Mouse (Mus musculus): ENCODE results near the gene Ccdc40.
"Not testable (repeated sequence)": the region's sequence is repeated elsewhere in the genome, so short reads cannot be mapped to it uniquely, and the experiment has no call there.

Ccdc40 gene

DNA sequence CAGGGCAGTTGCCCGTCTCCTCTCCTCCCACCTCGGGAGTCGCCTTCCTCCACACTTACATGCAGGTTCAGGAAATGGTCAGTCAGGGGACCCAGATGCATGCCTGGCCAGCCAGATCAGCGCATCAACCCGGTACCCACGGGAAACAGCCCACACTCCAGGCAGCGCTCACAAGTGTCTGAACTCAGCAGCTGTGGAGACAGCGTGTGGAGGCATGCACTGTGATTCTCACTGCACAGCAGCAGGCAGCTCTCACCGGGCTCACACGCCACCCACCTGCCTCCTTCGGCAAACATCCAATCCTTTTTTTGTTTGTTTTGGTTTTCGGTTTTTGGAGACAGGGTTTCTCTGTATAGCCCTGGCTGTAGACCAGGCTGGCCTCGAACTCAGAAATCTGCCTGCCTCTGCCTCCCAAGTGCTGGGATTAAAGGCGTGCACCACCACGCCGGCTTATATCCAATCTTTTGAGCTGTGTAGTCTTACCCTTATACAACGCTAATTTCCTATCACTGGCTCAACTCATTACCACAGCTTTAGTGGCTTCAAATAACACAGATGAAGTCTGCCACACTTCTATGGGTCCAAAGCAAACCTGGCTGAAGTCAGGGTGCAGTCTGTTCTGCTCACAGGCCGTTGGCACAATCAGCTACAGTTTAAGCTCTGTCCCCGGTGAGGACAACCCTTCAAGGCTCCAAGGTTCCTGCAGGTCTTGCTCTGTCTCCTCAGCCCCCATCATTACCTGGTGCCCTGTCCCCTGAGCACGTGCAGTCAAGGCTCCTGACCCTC lies 59.0 kb downstream of the Ccdc40 start:
- no peak for DNase-seq

DNA sequence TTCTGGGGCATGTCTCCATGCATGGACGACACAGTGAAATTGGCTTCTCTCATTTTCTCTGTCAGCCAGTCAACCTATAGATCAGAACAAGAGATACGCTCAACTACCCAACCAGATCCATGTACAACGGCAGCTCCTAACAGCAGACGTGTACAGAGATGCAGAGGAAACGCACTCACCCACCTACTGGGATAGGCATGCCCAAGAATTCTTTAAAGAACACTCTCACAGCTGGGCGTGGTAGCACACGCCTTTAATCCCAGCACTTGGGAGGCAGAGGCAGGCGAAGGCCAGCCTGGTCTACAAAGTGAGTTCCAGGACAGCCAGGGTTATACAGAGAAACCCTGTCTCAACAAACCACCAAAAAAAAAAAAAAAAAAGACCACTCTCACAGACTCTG lies 64.5 kb downstream of the Ccdc40 start:
- not testable (repeated sequence) for DNase-seq

DNA sequence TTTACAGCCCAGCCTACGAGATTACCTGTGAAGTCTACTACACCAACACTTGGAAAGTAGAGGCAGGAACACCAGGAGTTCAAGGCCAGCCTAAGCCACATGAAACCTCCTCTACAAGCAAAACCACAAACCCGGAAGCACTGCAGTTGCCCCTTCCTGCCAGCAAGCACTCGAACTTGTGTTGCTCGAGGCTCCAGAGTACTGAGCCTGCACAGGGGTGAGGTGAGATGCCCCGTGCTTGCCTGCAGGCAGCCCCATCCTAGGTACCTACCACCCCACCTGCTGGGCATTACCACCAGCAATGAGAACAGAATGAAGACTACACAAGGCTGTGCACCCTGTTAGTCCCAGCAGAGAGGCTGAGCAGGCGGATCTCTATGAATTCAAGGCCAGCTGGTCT lies 69.6 kb downstream of the Ccdc40 start:
- DNase-seq: no peak

DNA sequence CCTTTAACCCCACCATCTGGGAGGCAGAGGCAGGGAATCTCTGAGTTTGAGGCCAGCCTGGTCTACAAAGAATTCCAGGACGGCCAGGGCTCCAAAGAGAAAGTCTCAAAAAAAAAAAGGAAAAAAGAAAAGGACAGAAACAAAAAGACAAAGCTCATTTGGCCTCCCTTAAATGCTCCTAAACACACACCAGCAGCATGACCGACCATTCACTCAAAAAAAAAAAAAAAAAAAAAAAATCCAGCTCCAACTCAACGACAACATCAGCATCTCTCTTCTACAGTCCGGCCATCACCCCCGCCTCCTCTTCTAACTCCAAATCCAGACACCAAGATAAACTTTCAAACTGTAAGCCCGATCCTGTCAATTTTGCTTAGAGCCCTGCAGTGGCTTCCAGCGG lies 70.5 kb downstream of the Ccdc40 start:
- DNase-seq: no peak

DNA sequence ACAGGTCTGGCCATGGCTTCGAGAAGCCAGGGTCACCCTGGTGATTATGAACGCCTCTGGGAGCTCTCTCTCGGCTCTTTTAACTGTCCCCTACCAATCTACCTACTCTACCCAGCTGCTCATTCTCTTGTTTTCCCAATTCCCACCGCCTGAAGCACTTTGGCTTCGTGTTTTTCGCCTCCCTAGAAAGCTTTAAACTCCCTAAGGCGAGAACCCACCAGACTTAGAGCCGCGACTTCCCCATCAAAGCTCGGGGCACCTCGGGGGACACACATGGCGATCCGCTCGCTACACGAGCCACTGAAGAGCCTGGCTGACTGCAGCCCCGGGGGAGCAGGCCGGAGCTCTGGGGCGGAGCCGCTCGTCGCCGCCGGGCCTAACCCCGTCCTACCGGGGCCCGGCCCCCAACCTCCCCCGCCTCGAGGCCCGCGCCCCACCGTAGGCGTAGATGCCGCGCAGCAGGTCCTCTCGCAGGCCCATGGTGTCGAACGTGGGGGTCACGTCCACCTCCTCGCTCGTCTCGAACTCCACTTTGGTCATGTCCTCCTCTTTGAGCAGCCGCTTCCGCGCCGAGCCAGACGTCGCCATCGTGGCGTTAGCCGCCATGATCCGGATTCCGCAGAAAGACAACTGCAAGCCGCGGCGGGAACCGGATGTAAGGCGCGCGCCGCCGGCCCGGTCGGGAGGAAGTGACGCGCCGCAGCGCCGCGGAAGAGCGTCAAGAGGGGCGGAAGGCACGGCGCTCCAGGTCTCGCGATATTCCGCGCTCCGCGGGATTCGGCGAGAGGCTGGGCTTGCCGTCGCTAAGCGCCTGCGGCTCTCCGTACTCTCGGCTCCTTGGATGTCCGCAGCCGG lies 71.2 kb downstream of the Ccdc40 start, which contains the start of gene Eif4a3:
Gene Eif4a3, minus strand, starts transcription at position 699 of the 855 bp plus-strand sequence.
- DNase-seq: peak; percentile 95

DNA sequence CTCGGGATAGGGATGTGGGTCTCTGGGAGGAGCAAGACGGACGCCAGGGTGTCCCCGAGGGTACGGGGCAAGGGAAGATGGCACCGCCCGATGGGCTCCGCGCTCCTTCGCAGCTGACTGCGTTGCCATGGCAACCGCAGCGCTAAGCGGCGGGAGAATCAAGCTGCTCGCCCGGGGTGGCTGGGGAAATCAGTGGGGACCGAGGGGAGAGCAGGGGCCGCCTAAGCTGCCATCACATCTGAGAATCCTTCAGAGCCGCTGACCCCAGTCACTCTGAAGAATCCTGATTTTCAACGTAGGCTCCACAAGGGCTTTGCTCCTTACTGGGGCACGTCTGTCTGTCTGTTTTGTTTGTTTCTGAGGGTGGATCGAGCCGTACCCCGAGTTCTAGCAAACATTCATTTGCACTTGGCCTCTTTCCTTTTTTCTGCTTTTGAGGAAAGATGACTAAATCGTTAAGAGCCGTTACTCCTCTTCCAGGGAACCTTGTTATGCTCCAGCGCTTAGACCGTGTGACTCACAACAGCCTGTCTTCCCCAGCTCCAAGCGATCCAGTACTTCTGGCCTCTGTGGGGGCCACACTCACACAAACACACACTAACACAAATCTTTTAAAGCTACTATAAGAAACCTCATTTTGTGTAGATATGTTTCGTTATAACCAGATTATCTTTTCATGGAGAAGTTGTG lies 72.0 kb downstream of the Ccdc40 start:
- no peak for DNase-seq

DNA sequence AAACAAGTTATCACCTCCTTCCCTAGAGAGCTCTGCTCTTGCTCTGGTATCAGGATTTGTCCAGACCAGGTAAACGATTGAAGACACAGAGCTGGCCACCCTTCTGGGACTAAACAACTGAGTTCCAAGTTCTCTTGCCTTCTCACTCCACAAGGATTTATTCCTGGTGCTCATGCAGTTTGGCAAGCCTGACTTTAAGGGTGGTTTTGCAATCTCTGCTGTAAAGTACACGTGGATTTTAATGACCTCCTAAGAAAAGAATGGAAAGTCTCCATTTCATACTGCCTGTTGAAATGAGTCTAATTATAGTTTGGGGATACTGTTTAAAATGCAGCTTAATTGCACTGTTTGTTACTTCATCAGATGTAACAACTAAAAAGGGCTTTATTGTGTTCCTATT lies 72.6 kb downstream of the Ccdc40 start:
- DNase-seq: no peak

DNA sequence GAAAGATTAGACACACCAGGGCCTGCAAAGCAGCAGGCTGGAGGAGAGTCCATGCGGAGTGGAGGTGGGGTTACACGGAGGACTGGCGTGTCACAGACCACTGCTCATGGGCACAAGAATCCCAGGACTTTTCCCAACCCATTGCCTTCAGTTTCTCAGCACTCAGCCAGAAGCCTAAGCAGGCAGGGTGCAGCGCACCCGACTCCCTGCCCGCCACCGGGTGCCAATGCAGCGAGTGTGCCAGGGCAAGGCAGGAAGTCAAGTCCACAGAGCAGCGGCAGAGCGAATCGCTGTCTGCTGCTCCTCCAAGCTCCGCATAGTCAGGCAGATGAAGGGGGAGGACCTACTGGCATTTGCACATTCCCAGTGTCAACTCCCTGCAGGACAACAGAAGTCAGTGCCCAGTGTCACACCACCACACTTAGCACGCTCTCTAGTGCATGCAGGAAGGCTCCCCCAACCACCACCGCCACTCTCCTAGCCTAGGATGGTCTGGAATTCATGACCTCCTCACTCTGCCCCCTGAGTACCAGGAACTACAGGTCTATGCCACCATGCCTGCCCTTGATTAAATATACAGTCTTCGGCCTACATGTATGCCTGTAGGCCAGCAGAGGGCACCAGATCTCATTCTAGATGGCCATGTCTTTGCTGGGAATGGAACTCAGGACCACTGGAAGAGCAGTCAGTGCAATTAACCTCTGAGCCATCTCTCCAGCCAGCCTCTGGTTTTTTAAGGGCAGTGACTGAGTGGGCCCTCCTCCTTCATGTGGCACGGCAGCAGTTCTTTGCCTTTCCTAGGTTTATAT lies 76.7 kb downstream of the Ccdc40 start:
- peak; percentile 49 for DNase-seq

DNA sequence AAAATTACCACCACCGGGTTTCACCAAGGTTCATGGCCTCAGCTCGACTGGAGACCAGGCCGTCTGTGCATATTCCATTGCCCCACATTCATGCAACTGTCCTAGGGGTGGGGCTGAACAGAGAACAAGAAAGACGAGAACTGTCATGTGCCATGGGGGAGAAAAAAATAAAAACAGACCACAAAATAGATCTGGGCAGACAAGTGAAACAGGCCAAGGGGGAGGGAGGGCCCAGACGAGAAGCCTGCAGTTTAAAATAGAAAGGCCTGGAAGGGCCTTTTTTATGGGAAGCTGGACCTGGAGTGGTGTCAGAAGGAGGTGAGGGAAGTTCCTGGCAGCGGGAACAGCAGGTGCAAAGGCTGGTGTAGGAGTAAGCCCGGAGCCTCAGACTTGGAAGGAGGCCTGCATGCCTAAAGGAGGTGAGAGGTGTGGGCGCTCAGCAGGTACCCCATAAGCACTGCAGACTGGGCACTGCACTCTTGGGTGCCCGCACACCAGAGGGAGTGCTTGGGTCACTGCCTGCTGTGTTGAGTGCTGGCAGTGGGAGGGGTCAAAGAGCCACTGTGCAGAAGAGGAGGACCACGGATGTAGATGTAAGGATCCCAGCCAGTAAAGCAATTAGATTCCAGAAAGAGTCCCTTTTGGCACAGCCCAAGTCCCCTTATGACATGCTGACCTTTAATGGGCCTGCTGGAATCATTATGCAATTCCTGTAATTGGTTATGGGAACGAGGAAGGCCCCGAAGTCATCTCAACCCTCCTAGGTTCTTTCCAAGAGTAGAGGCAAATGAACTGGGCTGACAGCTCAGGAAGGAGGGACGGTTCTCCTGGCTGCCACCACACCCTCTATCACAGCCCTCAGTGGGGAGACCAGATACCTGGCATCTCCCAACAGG lies 78.6 kb downstream of the Ccdc40 start:
- DNase-seq: no peak

DNA sequence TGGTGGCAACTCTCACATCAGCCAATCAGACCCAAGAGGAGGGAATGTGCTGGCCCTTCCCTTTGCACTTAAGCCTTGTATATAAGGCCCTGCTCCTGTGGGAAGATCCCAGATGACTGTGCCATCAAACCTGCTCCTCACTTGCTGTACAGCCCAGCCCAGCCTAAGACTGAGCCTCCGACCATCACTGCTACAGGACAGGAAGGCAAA lies 79.2 kb downstream of the Ccdc40 start, which contains the start of gene Card14:
Gene Card14, plus strand, starts transcription at position 111 of the 210 bp plus-strand sequence.
- no peak for DNase-seq

DNA sequence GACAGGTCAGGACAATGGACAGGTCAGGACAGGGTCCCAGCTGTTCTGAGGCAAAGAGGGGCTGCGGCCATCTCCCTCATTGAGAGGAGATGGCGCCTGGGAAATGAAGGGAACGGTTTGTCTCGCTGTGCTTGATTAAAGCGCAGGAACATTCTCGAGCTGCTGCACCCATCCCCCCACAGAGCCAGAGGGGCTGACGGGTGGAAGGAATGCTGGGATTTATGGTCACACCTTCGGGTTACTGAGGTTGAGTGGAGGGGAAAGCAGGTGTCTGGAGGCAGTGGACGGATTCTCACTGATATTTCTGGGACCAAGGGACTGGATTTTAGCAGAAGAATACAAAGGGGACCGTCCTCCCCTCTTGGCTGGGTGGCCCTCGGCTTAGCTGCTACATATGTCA lies 79.5 kb downstream of the Ccdc40 start:
- DNase-seq: no peak

DNA sequence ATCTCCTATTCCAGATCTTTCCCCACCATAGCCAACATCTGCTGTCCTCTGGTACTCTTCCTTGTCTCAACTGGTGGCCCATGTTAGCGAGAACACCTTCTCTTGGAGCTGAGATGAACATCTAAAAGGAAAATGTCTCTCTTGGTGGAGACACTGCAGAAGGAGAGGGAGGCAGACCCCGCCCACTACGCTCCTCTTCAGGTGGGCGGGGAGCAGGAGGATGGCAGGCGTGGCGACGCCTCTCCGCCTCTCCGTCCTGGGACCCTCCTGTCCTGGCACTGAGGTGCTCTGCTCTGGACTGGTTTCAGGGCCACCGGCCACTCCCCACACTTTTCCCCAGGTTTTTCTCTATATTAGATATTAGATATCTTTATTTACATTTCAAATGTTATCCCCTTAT lies 82.2 kb downstream of the Ccdc40 start:
- no peak for DNase-seq

DNA sequence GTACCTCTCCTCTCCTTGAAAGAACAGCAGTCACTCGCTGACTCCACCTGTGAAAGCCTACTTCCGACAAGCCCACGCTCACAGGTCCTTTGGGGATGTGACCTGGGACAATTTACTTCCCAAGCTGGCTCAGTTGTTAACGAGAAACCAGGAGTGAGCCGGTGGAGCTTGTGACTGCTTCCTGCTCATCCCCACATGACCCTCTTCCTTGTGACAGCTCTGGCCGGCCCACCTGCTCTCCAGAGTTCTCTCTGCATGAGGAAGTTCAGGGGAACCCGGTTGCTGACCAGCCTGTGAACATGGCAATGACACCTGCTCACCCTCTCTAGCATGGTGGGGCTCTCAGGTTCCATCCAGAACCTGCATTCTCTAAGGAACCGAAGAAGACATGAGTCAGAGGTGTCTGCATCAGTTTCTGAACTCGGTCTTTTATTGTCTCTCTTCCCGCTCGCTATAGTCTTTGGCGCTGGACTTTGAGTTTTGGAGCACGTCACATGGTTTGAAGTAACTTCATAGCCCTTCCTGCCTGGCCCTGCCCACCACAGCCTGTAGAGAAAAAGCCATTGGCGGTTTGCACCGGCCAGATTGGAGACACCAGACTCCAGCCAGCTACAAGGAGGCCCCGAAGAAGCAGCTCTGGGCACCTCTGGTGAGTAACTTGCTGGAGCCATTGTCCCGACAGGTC lies 86.0 kb downstream of the Ccdc40 start:
- DNase-seq: no peak

Data from liver (tissue).